Mouse (Mus musculus): Measurements from ENCODE around the gene Ss18l1. TPM values are rescaled to one million over a fixed set of nuclear protein-coding genes. Genes with fewer than 3 reads are reported as not detected.

Ss18l1 gene
- total RNA-seq, 2 experiments from 2014 or later = 42.2 to 43.7 TPM

Other genes with a start within 250 kb of the Ss18l1 start
- gene Taf4, start 65.9 kb upstream of the Ss18l1 start, total RNA-seq (2021) = 10 to 100 TPM; 21.3 to 22.4 TPM
- gene Lsm14b, start 17.5 kb upstream of the Ss18l1 start, total RNA-seq (2021) = 100 to 1,000 TPM in 1 of 2 experiments, 10 to 100 TPM in 1; 97.5 to 105 TPM
- 100 to 1,000 TPM; 164 to 173 TPM for gene Psma7, start 76 bp upstream of the Ss18l1 start, total RNA-seq (2021)
- 10 to 100 TPM; 18.3 to 25.3 TPM for gene Mtg2, start 28.1 kb downstream of the Ss18l1 start, total RNA-seq (2021)
- gene Hrh3, start 62.0 kb downstream of the Ss18l1 start, total RNA-seq (2021) = 10 to 100 TPM; 42.8 to 44.2 TPM
- gene Osbpl2, start 76.8 kb downstream of the Ss18l1 start, total RNA-seq (2021) = 10 to 100 TPM; 46.0 to 46.8 TPM
- 100 to 1,000 TPM in 1 of 2 experiments, 10 to 100 TPM in 1; 96.9 to 103 TPM for gene Adrm1, start 129.0 kb downstream of the Ss18l1 start, total RNA-seq (2021)
- gene Lama5, start 183.3 kb downstream of the Ss18l1 start, total RNA-seq (2021) = 10 to 100 TPM in 1 of 2 experiments, 1 to 10 TPM in 1; 6.5 to 11.0 TPM
- 100 to 1,000 TPM; 665 to 743 TPM for gene Rps21, start 214.9 kb downstream of the Ss18l1 start, total RNA-seq (2021)
- 10 to 100 TPM; 29.9 to 32.1 TPM for gene Cables2, start 231.0 kb downstream of the Ss18l1 start, total RNA-seq (2021)
- gene Rbbp8nl, start 247.4 kb downstream of the Ss18l1 start, total RNA-seq (2021) = not detected

All from layer of hippocampus, postnatal 36 days (tissue).